Mouse (Mus musculus) A20 (cell line): ENCODE data around the gene 4930550C14Rik.

Experiments used
- DNase-seq: peaks from one replicate; pipeline ENCODE4 v3.0.0-alpha.2; 2011; ENCODE audit warnings: low read depth, low spot score

The 4930550C14Rik gene

DNA sequence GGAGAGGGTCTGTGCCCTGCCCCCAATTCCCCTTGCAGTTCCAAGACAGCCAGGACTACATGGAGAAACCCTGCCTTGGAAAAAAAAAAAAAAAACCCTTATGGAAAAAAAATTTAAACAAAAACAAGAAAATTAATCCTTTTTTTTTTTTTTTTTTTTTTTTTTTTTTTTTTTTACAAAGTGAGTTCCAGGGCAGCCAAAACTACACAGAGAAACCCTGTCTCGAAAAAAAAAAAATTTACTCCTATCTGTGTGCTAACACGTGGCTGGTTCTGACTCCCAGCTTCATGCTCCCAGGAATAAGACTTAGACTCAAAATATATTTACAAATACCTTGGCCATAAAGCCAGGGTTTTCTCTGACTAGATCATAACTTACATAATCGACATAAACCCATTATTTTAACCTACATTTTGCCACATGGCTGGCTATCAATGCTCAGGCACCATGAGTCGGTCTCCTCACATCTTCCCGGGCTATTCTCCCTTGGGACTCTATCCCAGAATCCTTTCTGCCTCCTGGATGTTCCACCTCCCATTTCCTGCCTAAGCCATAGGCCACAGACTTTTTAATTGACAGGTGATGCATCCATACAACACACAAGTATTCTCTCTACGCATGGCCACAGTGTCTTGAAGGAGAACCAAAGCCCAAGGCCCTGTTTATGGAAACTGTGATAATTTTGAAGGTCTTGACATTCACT, 2.1 kb downstream of the 4930550C14Rik start:
- DNase-seq: no peak

DNA sequence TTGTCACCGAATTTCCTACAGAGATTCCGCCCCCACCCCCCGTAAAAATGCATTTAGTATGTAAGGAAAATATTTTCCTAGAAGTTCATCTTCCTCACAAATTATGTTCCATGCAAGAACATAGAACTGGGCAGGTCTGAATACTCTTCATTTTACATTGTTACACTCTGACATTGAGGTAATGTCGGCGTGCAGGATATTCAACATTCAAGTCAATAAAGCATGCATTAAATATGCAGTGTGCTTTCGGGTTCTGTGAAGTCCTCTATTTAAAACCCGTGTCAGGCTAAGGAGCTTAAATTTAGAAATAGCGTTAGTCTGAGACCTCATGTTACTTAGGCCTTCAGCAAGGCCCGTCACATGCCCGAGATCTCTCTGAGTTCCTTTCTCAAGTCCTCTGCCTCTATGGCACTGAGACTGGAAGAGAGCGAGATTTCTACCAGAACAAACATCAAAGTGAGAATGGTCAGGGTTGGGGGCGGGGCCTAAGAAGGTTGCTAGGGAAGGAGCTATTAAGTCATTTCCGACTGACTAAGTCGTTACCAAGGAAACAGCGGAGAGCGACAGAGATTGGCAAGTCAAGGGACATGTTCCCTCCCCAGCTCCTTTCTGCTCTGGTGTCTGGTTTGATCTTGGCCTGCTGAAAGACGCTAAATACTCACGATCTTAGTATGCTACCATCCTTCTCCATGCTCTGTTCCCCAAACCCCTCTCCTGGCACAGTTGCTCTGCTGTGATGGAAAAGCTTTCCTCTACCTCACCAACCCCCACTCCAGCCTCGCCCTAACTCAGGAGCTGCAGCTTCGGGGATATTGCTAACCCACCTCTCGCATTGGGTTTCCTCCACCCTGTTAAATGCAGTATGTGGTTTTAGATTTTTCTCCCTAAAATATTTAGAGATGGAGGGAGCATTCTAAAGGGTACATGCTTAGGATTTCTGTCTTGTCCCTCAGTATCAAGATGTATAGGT, 2.9 kb downstream of the 4930550C14Rik start:
- no peak for DNase-seq

- no peak for DNase-seq
Measured at GRCm38 (mm10) chr9:53408548-53408947, 6.4 kb downstream of the 4930550C14Rik start.

DNA sequence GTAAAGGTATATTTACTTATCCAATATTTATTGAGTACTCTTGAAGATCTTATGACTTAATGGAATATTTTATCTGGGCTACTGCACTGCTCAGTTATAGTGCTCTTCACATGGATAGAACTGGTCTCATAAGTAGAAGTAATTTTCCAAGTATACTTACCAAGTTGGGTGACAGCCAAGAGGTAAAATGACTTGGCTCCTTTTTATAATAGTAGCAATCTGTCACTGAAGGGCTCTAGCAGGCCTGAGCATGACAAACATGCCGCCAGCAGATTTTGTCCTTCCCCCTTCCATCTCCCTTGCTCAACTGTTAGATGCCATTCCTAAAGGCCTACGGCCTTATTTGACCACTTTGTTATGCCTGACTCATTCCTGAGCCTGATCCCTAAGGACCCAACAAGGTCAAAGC, 6.8 kb downstream of the 4930550C14Rik start:
- DNase-seq: no peak

GRCm38 (mm10) chr9:53409427-53409826, 7.3 kb downstream of the 4930550C14Rik start:
- no peak for DNase-seq

DNA sequence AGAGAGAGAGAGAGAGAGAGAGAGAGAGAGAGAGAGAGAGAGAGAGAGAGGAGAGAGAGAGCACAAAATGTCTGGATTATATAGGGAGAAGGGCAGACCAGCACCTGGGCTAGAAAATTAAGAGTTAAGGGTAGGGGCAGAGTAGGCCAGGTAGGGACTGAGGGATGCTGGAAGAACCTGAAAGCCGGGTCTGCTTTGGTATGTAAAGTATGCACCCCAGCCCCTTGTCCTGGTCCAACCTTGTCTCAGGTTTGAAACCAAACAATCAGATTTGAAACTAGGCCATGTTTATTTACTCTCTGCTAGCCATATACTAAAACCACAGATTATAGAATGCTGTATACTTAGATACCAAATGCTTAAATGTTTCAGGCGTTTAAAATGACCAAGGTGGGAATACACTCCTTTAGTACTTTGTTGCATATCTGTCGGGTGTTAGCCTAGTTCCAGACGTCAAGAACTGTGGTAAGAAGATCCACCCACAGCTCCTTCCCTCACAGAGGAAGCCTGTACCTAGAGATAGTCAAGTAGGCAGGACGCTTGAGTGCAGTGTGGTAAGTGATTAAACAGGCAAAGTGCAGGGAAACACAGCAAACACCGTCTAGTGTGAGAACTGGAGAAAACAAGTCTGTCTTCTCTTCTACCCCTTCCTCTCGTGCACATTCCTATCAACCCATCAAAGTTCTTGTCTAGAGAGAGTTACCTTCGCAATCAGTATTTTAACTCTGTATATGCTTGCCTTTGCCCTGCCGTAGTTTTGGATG, 20.2 kb downstream of the 4930550C14Rik start:
- DNase-seq: no peak

DNA sequence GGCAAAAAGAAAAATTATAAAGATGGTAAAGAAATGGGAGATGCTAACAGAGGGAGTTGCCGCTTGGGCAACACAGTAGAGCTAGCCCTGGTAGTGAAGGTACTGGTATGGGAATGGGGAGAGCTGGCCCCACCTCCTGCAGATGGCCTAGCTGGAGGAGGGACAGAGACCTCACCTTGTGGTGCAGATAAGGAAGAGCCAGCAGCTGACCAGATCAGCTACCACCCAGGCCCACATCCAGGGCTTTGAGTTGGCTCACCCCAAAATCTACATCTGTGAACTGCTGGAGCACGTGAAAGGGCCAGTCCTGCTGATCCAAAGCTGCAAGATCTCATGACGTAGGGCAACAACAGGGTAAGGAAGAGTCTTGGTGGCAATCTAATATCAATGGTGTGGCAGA, 24.6 kb downstream of the 4930550C14Rik start:
- DNase-seq: no peak

DNA sequence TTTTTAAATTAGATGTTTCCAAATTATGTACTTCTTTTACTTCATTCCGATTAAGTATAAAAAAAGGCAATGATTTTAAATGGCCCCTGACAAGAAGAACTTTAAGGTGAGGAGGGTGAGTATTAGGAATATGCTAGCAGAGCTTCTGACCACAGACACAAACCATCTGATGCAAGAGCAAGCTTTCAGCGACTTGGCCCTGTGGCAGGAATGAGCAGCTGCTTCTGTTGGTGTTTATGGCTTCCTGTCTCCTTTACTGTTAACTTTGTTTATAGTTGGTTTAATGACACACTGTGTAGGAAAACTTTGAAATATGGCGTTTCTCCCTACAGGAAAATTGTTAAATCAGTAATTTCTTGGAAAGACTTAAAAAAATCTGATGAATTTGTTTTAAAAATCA, 25.5 kb downstream of the 4930550C14Rik start:
- no peak for DNase-seq

GRCm38 (mm10) chr9:53435830-53436570, 33.9 kb downstream of the 4930550C14Rik start:
- peak; percentile 50 for DNase-seq

DNA sequence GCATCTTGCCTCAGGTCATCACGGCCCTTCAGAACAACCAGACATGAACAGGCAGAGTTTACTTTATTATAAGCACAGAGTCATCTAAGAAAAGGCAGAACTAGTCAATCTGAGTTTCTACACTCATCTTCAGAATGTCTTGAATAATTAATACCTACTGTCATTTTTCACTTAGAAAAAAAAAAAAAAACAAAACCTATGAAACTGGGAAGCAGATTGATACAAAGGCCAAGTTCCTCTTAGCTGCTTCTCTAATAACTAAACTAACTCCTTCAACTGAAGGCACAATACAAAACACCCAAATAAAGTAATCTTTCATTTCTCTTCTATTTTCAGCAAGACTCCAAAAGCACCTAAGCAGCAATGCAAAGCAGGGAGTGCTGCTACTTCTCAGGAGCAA, 48.5 kb downstream of the 4930550C14Rik start:
- peak; percentile 82 for DNase-seq

DNA sequence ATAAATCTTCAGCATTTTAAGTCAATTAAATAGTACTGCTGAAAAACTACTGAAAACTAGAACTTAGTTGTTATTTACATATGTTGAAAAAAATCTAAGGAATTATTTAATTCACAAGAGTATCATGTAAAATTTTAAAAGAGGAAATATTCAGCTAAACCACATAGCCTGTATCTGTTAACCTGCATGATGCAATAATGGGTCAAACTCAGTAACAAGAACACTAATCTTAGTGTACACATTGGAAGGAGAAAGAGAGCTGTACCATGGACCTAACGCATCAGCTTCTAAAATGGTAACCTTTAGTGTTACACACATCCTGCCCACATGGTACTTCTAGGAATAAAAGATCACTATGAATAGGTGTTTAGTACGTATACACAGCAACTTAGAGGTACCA, 49.9 kb downstream of the 4930550C14Rik start:
- DNase-seq: peak; percentile 39

DNA sequence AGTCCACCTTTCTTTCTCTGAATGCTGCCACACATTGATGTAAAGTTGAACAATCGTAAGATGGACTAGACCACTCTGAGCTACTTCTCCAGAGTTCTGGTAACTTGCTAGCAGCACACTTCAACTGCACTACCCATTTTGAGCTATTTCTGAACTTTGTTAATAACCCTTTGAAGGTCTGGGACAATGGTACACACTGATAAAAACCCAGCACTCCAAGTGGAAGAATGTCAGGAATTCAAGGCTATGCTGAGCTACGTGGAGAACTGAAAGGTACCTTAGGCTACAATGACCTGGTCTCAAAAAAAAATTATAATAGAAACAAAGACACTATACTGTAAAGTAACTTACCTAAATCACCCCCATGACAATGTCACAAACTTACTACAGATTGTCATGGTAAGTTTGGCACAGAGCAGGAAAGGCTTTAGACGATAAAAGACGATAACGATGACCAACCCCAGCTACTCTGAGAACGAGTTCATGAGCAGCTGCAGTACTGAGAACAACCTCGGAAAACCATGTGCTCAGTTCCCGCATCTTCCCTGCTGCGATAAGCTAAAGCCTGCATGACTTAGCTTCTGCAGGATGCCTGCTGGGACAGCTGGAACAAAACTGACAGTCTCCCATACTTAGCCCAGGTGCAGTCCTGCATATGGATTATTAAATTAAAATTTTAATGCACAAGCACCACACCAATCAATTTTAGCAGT, 70.8 kb downstream of the 4930550C14Rik start:
- no peak for DNase-seq
